Mouse (Mus musculus) activated CD4-positive, CD25-positive, alpha-beta regulatory T cell (primary cell): ENCODE measurements around the gene Ms4a6b. TPM values are rescaled to one million over a fixed set of nuclear protein-coding genes. Genes with fewer than 3 reads are reported as not detected.

Experiments used
- polyA plus RNA-seq, 2 experiments: library from polyadenylated mRNA; unstranded; fragments of 100-300 nt; shearing (Covaris generic); gene quantifications; one replicate each; pipeline ENCODE4 v1.2.1; 2017

Ms4a6b gene
- polyA plus RNA-seq: 100 to 1,000 TPM; 907 to 938 TPM

GRCm38 (mm10) chr19:11516246-11516645 lies at the start of gene Ms4a6b:
Gene Ms4a6b, plus strand, starts transcription at chr19:11516512.

DNA sequence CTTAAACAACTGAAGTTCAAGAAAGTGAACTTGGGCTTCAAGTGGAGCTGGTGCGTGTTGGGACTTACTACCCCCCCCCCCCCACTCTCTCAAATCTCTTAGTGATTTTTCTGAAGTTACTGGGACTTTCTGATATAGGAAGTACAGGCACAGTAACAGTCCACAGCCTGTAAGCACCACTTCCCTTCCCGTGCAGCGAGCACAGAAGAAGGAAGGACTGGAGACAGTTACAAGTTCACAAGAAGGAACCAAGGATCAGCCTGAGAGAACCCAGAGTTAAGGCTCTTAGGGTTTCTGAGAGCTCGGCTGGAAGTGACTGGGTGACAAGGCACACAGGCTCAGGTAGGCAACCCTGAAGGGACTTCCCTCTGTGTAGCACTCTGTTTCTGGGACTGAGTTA lies 47.1 kb upstream of the Ms4a6b start, which contains the start of gene Ms4a6c:
Gene Ms4a6c, plus strand, starts transcription at position 152 of the 400 bp plus-strand sequence.

DNA sequence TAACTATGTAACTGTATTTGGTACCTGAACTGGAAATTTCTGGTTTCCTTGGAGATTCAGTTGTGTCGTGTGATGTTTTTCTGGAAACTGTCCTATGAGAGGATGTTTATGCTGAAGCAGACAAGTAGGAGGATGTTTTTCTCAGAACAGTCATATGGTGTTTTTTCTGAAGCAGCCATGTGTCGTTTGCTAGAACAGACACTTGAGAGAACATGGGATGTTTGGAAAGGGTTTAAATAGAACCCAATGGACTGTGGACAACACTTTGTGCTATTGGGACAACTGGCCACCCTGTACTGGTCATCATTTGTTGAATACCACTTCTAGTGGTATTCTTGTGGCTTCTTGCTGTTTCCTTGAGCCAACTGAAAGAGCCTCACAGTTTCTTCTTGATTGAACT lies 30.6 kb upstream of the Ms4a6b start, which contains the start of gene Gm8369:
Gene Gm8369, plus strand, starts transcription at position 193 of the 400 bp plus-strand sequence.

DNA sequence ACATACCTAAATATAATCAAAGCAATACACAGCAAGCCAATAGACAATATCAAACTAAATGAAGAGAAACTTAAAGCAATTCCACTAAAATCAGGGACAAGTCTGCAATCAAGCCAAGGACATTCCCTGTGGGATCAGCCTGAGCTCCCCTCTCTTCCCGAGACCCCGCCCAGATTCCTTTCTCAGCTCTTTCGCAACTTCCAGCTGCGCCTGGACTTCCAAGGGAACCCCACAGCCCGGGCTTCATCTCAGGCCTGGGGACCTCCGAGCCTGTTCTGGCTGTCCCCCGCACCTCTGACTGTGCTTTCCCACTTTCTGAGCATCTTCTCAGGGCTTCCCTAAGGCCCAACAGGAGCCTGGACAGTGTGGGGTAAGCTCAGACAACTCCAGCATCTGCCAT lies 20.3 kb downstream of the Ms4a6b start, which contains the start of gene Ms4a4d:
Gene Ms4a4d, plus strand, starts transcription at position 209 of the 400 bp plus-strand sequence.

Other genes with a start within 250 kb of the Ms4a6b start
- gene Ms4a5, start 232.6 kb upstream of the Ms4a6b start, polyA plus RNA-seq: not detected
- gene Ms4a14, start 202.1 kb upstream of the Ms4a6b start, polyA plus RNA-seq: under 1 TPM in 1 of 2 experiments, not detected in 1; 0.28 TPM
- gene Ms4a7, start 180.4 kb upstream of the Ms4a6b start, polyA plus RNA-seq: 1 to 10 TPM in 1 of 2 experiments, under 1 TPM in 1; 0.95 to 4.4 TPM
- gene Ms4a4a, start 141.0 kb upstream of the Ms4a6b start, polyA plus RNA-seq: 1 to 10 TPM in 1 of 2 experiments, under 1 TPM in 1; 0.72 to 6.9 TPM
- 100 to 1,000 TPM in 1 of 2 experiments, 10 to 100 TPM in 1; 39.1 to 113 TPM for gene Ms4a4c, start 111.7 kb upstream of the Ms4a6b start, polyA plus RNA-seq
- 1,000 to 10,000 TPM; 3,085 to 3,790 TPM for gene Ms4a4b, start 73.0 kb upstream of the Ms4a6b start, polyA plus RNA-seq
- gene Ms4a6c, start 47.1 kb upstream of the Ms4a6b start, polyA plus RNA-seq: 1 to 10 TPM; 9.0 to 9.1 TPM
- 100 to 1,000 TPM; 283 to 529 TPM for gene Gm8369, start 30.6 kb upstream of the Ms4a6b start, polyA plus RNA-seq
- gene Ms4a4d, start 20.3 kb downstream of the Ms4a6b start, polyA plus RNA-seq: 1 to 10 TPM; 1.5 to 2.8 TPM
- 10 to 100 TPM in 1 of 2 experiments, 1 to 10 TPM in 1; 9.3 to 10.1 TPM for gene Ms4a6d, start 88.3 kb downstream of the Ms4a6b start, polyA plus RNA-seq
- gene Ms4a2, start 107.2 kb downstream of the Ms4a6b start, polyA plus RNA-seq: under 1 TPM in 1 of 2 experiments, not detected in 1; 0.47 TPM
- gene Ms4a3, start 124.3 kb downstream of the Ms4a6b start, polyA plus RNA-seq: not detected
- not detected for gene Oosp2, start 144.0 kb downstream of the Ms4a6b start, polyA plus RNA-seq
- gene Oosp1, start 174.6 kb downstream of the Ms4a6b start, polyA plus RNA-seq: under 1 TPM in 1 of 2 experiments, not detected in 1; 0.26 TPM
- under 1 TPM in 1 of 2 experiments, not detected in 1; 0.44 TPM for gene Oosp3, start 180.5 kb downstream of the Ms4a6b start, polyA plus RNA-seq
- not detected for gene Gif, start 231.0 kb downstream of the Ms4a6b start, polyA plus RNA-seq